Mouse (Mus musculus) liver, embryonic 14.5 days (tissue): Measurements from ENCODE around the gene Fblim1. TPM values are rescaled to one million over a fixed set of nuclear protein-coding genes. Genes with fewer than 3 reads are reported as not detected.
"Not testable (repeated sequence)": the region's sequence is repeated elsewhere in the genome, so short reads cannot be mapped to it uniquely, and the experiment has no call there.

ENCODE experiments used
- ATAC-seq: fragments of 200-750 bp; cut with Nextera tagmentation; 2 replicates; pipeline ENCODE4 v1.8.0; 2017; ENCODE audit warnings: moderate number of reproducible peaks, mild to moderate bottlenecking, moderate library complexity; ENCODE audit not compliant: insufficient read depth
- DNase-seq, 3 experiments: peaks; one replicate each; pipeline ENCODE4 v3.0.0-alpha.2; 2012 to 2013; ENCODE audit warnings: low read depth in 3 of 3, low spot score in 3 of 3
- H3K27ac ChIP-seq: fragments of 300-500 bp; sonication (generic); 2 replicates; pipeline ENCODE4 v1.5.1; 2014; ENCODE audit warnings: moderate library complexity, mild to moderate bottlenecking, control low read depth, inconsistent platforms
- H3K27me3 ChIP-seq: fragments of 300-500 bp; sonication (generic); 2 replicates; pipeline ENCODE4 v1.6.1; 2014; ENCODE audit warnings: mild to moderate bottlenecking, low read length, moderate library complexity; ENCODE audit not compliant: control insufficient read depth, insufficient read depth
- H3K36me3 ChIP-seq: fragments of 300-500 bp; sonication (generic); replicated peaks from 2 replicates; pipeline ENCODE4 v1.6.1; 2014; ENCODE audit warnings: low read depth; ENCODE audit not compliant: control insufficient read depth, insufficient read depth
- H3K4me1 ChIP-seq, 2 experiments: fragments of 200-500 bp in 1 of 2; fragments of 300-500 bp in 1 of 2; sonication (generic) in 1 of 2; replicated peaks; 2 replicates each; pipeline ENCODE4 v1.6.1; 2012 to 2014; ENCODE audit warnings: antibody characterized with exemption in 1 of 2, inconsistent platforms in 1 of 2, low read length in 1 of 2; ENCODE audit not compliant: control insufficient read depth in 2 of 2, insufficient read depth in 2 of 2
- H3K4me2 ChIP-seq: fragments of 300-500 bp; sonication (generic); 2 replicates; pipeline ENCODE4 v1.6.1; 2014; ENCODE audit warnings: low read depth, mild to moderate bottlenecking, control low read depth, moderate library complexity
- H3K4me3 ChIP-seq, 2 experiments: fragments of 200-500 bp in 1 of 2; fragments of 300-500 bp in 1 of 2; sonication (generic) in 1 of 2; 2 replicates each; pipeline ENCODE4 v1.5.1; 2012 to 2014; ENCODE audit warnings: low read depth in 2 of 2, low read length in 2 of 2, mild to moderate bottlenecking in 2 of 2, control low read depth in 1 of 2, inconsistent platforms in 1 of 2, moderate library complexity in 1 of 2; ENCODE audit not compliant: insufficient read depth in 1 of 2
- H3K9ac ChIP-seq: fragments of 300-500 bp; sonication (generic); replicated peaks from 2 replicates; pipeline ENCODE4 v1.6.1; 2014; ENCODE audit warnings: mild to moderate bottlenecking, control low read depth, moderate library complexity
- H3K9me3 ChIP-seq: fragments of 300-500 bp; sonication (generic); 2 replicates; pipeline ENCODE4 v1.6.1; 2016; ENCODE audit warnings: low read length, mixed read lengths; ENCODE audit not compliant: control insufficient read depth
- CTCF ChIP-seq: IDR thresholded peaks from 2 replicates; pipeline ENCODE4 v1.5.1; 2016; ENCODE audit warnings: antibody characterized with exemption, low read depth, control low read depth
- EP300 ChIP-seq: IDR thresholded peaks from 2 replicates; pipeline ENCODE4 v1.6.1; 2016; ENCODE audit warnings: antibody characterized with exemption, low read depth
- WGBS: fragments of 180-500 bp; shearing (Covaris S2); extraction: QIAGEN DNeasy Blood & Tissue Kit; methylation state at CpG from one replicate; pipeline ENCODE4 v1.1.7; 2014; ENCODE audit not compliant: insufficient replicate concordance; 5-methylcytosine and 5-hydroxymethylcytosine counted together
- polyA plus RNA-seq, 2 experiments: library from polyadenylated mRNA; depleted of rRNA in 1 of 2; stranded (reverse) in 1 of 2; unstranded in 1 of 2; fragments of >200 nt; fragmentation: Nextera tagmentation in 1 of 2; extraction: Ambion mirVana in 1 of 2; gene quantifications; 2 replicates each; pipeline versions ENCODE4 v1.2.1 to v1.2.3; 2012 to 2014

Gene Fblim1
- polyA plus RNA-seq, 2 experiments: 0.77 to 1.1 TPM

- no peak for DNase-seq
- peaks cover 0 to under 1% of the 10 kb centered on the region in 2 experiments; a peak in 1 of 4 replicates for H3K4me1 ChIP-seq
- 62% methylated on average over 3 of the region's 3 CpGs for WGBS
- no peaks in the 10 kb centered on the region for H3K9me3 ChIP-seq
- no peak overlapping the region for H3K27ac ChIP-seq
- TF ChIP-seq CTCF: no peak
- no peak for TF ChIP-seq EP300
- H3K4me2 ChIP-seq: no peak overlapping the region
- H3K27me3 ChIP-seq: no peaks in the 10 kb centered on the region
- no peak overlapping the region for H3K9ac ChIP-seq
- H3K4me3 ChIP-seq: no peak overlapping the region
- ATAC-seq: no peak
- H3K36me3 ChIP-seq: no peaks in the 10 kb centered on the region
Measured at GRCm38 (mm10) chr4:141564660-141565059, 41.2 kb downstream of the Fblim1 start.

GRCm38 (mm10) chr4:141564209-141564608, 41.7 kb downstream of the Fblim1 start:
- no peaks in the 10 kb centered on the region for H3K36me3 ChIP-seq
- H3K4me3 ChIP-seq: no peak overlapping the region
- H3K4me1 ChIP-seq: peaks cover 0 to 3% of the 10 kb centered on the region in 2 experiments; a peak in 2 of 4 replicates
- H3K27me3 ChIP-seq: no peaks in the 10 kb centered on the region
- no peak for DNase-seq
- no peaks in the 10 kb centered on the region for H3K9me3 ChIP-seq
- WGBS: 78% methylated on average over 4 of the region's 4 CpGs
- TF ChIP-seq EP300 (no peak), CTCF (no peak)
- ATAC-seq: no peak
- H3K27ac ChIP-seq: no peak overlapping the region
- H3K4me2 ChIP-seq: no peak overlapping the region
- no peak overlapping the region for H3K9ac ChIP-seq

- no peaks in the 10 kb centered on the region for H3K36me3 ChIP-seq
- no peaks in the 10 kb centered on the region for H3K27me3 ChIP-seq
- no peak for ATAC-seq
- peaks cover 6 to 14% of the 10 kb centered on the region in 2 experiments for H3K4me1 ChIP-seq
- H3K4me3 ChIP-seq: no peak overlapping the region
- H3K4me2 ChIP-seq: no peak overlapping the region
- H3K9ac ChIP-seq: no peak overlapping the region
- DNase-seq: no peak
- TF ChIP-seq CTCF: no peak
- no peak for TF ChIP-seq EP300
- no peaks in the 10 kb centered on the region for H3K9me3 ChIP-seq
- H3K27ac ChIP-seq: no peak overlapping the region
- 77% methylated on average over 11 of the region's 11 CpGs for WGBS
Measured at GRCm38 (mm10) chr4:141562281-141562680, 43.6 kb downstream of the Fblim1 start.

DNA sequence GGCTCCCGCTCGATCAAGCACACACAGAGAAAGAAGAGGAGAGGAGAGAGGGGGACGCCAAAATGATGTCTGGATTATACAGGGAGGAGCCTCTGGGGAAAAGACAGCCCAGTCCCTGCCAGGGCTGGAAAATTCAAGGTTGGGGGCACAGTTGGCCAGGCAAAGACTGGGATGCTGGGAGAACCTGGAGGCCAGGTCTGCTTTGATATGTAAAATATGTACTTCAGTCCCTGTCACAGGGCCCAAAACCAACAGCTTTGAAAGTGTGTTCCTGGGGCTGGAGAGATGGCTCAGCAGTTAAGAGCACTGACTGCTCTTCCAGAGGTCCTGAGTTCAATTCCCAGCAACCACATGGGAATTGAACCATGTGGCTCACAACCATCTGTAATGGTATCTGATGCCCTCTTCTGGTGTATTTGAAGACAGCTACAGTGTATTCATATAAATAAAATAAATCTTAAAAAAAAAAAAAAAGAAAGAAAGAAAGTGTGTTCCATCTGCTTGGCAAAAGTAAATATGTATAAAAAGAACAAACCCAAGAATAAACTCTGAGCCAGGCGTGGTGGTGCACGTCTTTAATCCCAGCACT, 44.5 kb downstream of the Fblim1 start:
- DNase-seq, H3K4me2 ChIP-seq, H3K4me3 ChIP-seq, ATAC-seq, H3K27me3 ChIP-seq, H3K36me3 ChIP-seq, H3K9me3 ChIP-seq, H3K9ac ChIP-seq, H3K27ac ChIP-seq: not testable (repeated sequence)
- WGBS: 63% methylated on average over 5 of the region's 5 CpGs
- peaks cover 6 to 14% of the 10 kb centered on the region in 2 experiments for H3K4me1 ChIP-seq

DNA sequence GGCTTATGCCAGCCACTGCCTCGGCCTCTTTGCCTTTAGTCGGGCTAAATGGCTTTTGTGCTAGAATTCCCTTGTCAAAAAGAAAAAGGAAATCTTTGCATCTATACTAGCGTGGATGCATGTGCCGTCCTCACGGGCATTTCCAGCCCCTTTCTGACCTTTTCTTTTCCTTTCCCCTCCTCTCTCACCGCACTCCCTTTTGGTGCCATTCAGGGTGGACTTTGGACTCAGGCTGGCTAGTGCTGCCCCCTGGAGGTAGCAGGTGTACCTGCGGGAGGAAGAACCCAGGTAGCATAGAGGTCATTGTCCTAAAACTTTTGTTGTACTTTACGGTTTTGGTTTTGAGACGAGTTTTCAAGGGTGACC, 46.0 kb downstream of the Fblim1 start:
- DNase-seq (peak in 1 of 3 experiments; percentile 65), ATAC-seq (peak; percentile 63)
- Histone ChIP-seq H3K9ac (peak overlapping the region; percentile 64), H3K4me2 (peak overlapping the region; percentile 89), H3K9me3 (no peaks in the 10 kb centered on the region), H3K36me3 (no peaks in the 10 kb centered on the region), H3K4me3 (peak overlapping the region; percentile 52 to 67), H3K27me3 (no peaks in the 10 kb centered on the region), H3K27ac (peak overlapping the region; percentile 85), H3K4me1 (peaks cover 6 to 14% of the 10 kb centered on the region in 2 experiments)
- WGBS: 0% methylated on average over 9 of the region's 9 CpGs
- TF ChIP-seq EP300: no peak
- peak; percentile 99 for TF ChIP-seq CTCF
